Mouse (Mus musculus) liver, adult 2 months (tissue): ENCODE data around the gene Dscaml1.

Experiments used
- CTCF ChIP-seq: fragments of 200-500 bp; IDR thresholded peaks from 2 replicates; pipeline ENCODE4 v1.5.1; 2011; ENCODE audit warnings: low read depth, low read length, control low read depth
- POLR2A ChIP-seq: fragments of 200-500 bp; IDR thresholded peaks from 2 replicates; pipeline ENCODE4 v1.6.1; 2011; ENCODE audit warnings: low read length, control low read depth; ENCODE audit not compliant: insufficient read depth; ENCODE audit errors: extremely low read depth

DNA sequence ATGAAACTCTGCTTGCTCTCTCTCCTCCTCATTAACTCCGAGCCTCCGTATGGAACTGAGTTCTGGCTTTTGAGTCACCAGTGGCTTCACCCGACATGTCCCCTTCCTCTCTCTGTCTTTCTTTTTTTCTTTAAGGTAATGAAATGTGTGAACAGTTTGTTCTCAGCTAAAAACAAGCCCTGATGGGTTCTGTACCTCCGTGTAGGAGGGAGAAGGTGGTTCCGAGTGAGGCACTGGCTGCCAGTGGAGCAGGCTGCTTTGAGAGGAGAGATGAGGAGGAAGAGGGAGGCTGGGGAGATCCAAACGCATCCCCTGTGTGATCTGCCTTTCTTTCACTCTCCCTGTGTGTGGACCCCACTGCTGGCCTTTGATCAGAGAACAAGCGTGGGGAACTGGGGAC, 111.2 kb downstream of the Dscaml1 start:
- TF ChIP-seq CTCF = no peak
- TF ChIP-seq POLR2A = no peak
